Mouse (Mus musculus) limb, embryonic 14.5 days (tissue): ENCODE results near the gene Pcnx. TPM values are rescaled to one million over a fixed set of nuclear protein-coding genes. Genes with fewer than 3 reads are reported as not detected.

Source experiments
- ATAC-seq: fragments of 200-750 bp; cut with Nextera tagmentation; 2 replicates; pipeline ENCODE4 v1.8.0; 2017; ENCODE audit warnings: low read depth, moderate number of reproducible peaks, moderate TSS enrichment; ENCODE audit not compliant: low FRiP score
- DNase-seq: peaks from one replicate; pipeline ENCODE4 v3.0.0-alpha.2; 2015; ENCODE audit warnings: low spot score
- H3K27ac ChIP-seq: fragments of 300-500 bp; sonication (generic); replicated peaks from 2 replicates; pipeline ENCODE4 v1.5.1; 2014; ENCODE audit warnings: low read depth, mild to moderate bottlenecking, low read length, moderate library complexity, mixed read lengths
- H3K27me3 ChIP-seq: fragments of 300-500 bp; sonication (generic); 2 replicates; pipeline ENCODE4 v1.6.1; 2014; ENCODE audit warnings: low read length, mixed read lengths; ENCODE audit not compliant: control insufficient read depth, insufficient read depth
- H3K36me3 ChIP-seq: fragments of 300-500 bp; sonication (generic); 2 replicates; pipeline ENCODE4 v1.6.1; 2014; ENCODE audit warnings: mild to moderate bottlenecking, low read length, moderate library complexity, mixed read lengths; ENCODE audit not compliant: control insufficient read depth, insufficient read depth
- H3K4me1 ChIP-seq: fragments of 300-500 bp; sonication (generic); 2 replicates; pipeline ENCODE4 v1.6.1; 2014; ENCODE audit warnings: antibody characterized with exemption, low read length, mixed read lengths; ENCODE audit not compliant: control insufficient read depth, insufficient read depth
- H3K4me2 ChIP-seq: fragments of 300-500 bp; sonication (generic); replicated peaks from 2 replicates; pipeline ENCODE4 v1.6.1; 2014; ENCODE audit warnings: low read depth, mild to moderate bottlenecking, low read length, moderate library complexity; ENCODE audit not compliant: severe bottlenecking
- H3K4me3 ChIP-seq: fragments of 300-500 bp; sonication (generic); replicated peaks from 2 replicates; pipeline ENCODE4 v1.5.1; 2014; ENCODE audit warnings: low read length
- H3K9ac ChIP-seq: fragments of 300-500 bp; sonication (generic); 2 replicates; pipeline ENCODE4 v1.6.1; 2014; ENCODE audit warnings: mild to moderate bottlenecking, low read depth, low read length, moderate library complexity; ENCODE audit not compliant: severe bottlenecking
- H3K9me3 ChIP-seq: fragments of 300-500 bp; sonication (generic); 2 replicates; pipeline ENCODE4 v1.6.1; 2016; ENCODE audit warnings: low read length; ENCODE audit not compliant: control insufficient read depth
- POLR2A ChIP-seq: fragments of 200-500 bp; IDR thresholded peaks from 2 replicates; pipeline ENCODE4 v1.8.0; 2012; ENCODE audit warnings: inconsistent platforms, mild to moderate bottlenecking, moderate library complexity, borderline replicate concordance; ENCODE audit not compliant: insufficient read depth, insufficient read length; ENCODE audit errors: extremely low read depth
- WGBS: fragments of 180-500 bp; shearing (Covaris S2); extraction: QIAGEN DNeasy Blood & Tissue Kit; methylation state at CpG from one replicate; pipeline ENCODE4 v1.1.7; 2014; 5-methylcytosine and 5-hydroxymethylcytosine counted together
- polyA plus RNA-seq, 2 experiments: library from polyadenylated mRNA; depleted of rRNA in 1 of 2; stranded (reverse) in 1 of 2; unstranded in 1 of 2; fragments of >200 nt; fragmentation: Nextera tagmentation in 1 of 2; extraction: Ambion mirVana in 1 of 2; gene quantifications; 2 replicates each; pipeline versions ENCODE4 v1.2.1 to v1.2.3; 2012 to 2014

The Pcnx gene
- polyA plus RNA-seq, 2 experiments, result 18.4 to 36.6 TPM

GRCm38 (mm10) chr12:81958351-81958750, 98.5 kb downstream of the Pcnx start:
- DNase-seq, result no peak
- Histone ChIP-seq H3K4me3 (no peak overlapping the region), H3K4me1 (no peaks in the 10 kb centered on the region), H3K4me2 (no peak overlapping the region), H3K27ac (no peak overlapping the region), H3K27me3 (no peaks in the 10 kb centered on the region), H3K36me3 (peaks cover 31% of the 10 kb centered on the region), H3K9me3 (no peaks in the 10 kb centered on the region), H3K9ac (no peak overlapping the region)
- no peak for TF ChIP-seq POLR2A
- WGBS, result 89% methylated on average over 4 of the region's 4 CpGs
- no peak for ATAC-seq

- H3K36me3 ChIP-seq, result peaks cover 52% of the 10 kb centered on the region
- no peaks in the 10 kb centered on the region for H3K4me1 ChIP-seq
- ATAC-seq, result no peak
- H3K27me3 ChIP-seq, result no peaks in the 10 kb centered on the region
- DNase-seq, result no peak
- no peaks in the 10 kb centered on the region for H3K9me3 ChIP-seq
- no peak for TF ChIP-seq POLR2A
- H3K4me3 ChIP-seq, result no peak overlapping the region
- no peak overlapping the region for H3K9ac ChIP-seq
- H3K4me2 ChIP-seq, result no peak overlapping the region
- WGBS, result 93% methylated on average over 2 of the region's 2 CpGs
- no peak overlapping the region for H3K27ac ChIP-seq
These were observed 105.6 kb downstream of the Pcnx start for GRCm38 (mm10) chr12:81965416-81965815.

GRCm38 (mm10) chr12:81971042-81971883, 111.4 kb downstream of the Pcnx start:
- WGBS, result 86% methylated on average over 19 of the region's 19 CpGs
- Histone ChIP-seq H3K27ac (0 out of 2 replicates have a peak overlapping the region, but pooled peaks have one; percentile 6), H3K4me3 (no peak overlapping the region), H3K36me3 (peaks cover 69% of the 10 kb centered on the region), H3K4me2 (no peak overlapping the region), H3K9ac (no peak overlapping the region), H3K27me3 (no peaks in the 10 kb centered on the region), H3K4me1 (no peaks in the 10 kb centered on the region), H3K9me3 (no peaks in the 10 kb centered on the region)
- ATAC-seq (no peak), DNase-seq (no peak)
- no peak for TF ChIP-seq POLR2A

GRCm38 (mm10) chr12:81971884-81972362, 112.1 kb downstream of the Pcnx start:
- no peak for DNase-seq
- ATAC-seq, result no peak

GRCm38 (mm10) chr12:81974806-81975205, 115.0 kb downstream of the Pcnx start:
- 82% methylated on average over 2 of the region's 2 CpGs for WGBS
- Histone ChIP-seq H3K36me3 (peaks cover 69% of the 10 kb centered on the region), H3K9ac (no peak overlapping the region), H3K9me3 (no peaks in the 10 kb centered on the region), H3K4me2 (no peak overlapping the region), H3K4me1 (no peaks in the 10 kb centered on the region), H3K4me3 (no peak overlapping the region), H3K27me3 (no peaks in the 10 kb centered on the region), H3K27ac (no peak overlapping the region)
- no peak for TF ChIP-seq POLR2A
- DNase-seq (peak; percentile 16), ATAC-seq (no peak)

More at GRCm38 (mm10) chr12:81971884-81972362, 112.1 kb downstream of the Pcnx start:
- Histone ChIP-seq H3K4me1 (no peaks in the 10 kb centered on the region), H3K4me2 (no peak overlapping the region), H3K27me3 (no peaks in the 10 kb centered on the region), H3K36me3 (peaks cover 69% of the 10 kb centered on the region), H3K27ac (no peak overlapping the region), H3K9me3 (no peaks in the 10 kb centered on the region), H3K9ac (no peak overlapping the region), H3K4me3 (no peak overlapping the region)
- TF ChIP-seq POLR2A, result no peak
- WGBS, result 84% methylated on average over 8 of the region's 8 CpGs
